Mouse (Mus musculus) cerebellum, adult 18-20 months (tissue): ENCODE data around the gene P2rx5.

Source experiments
- DNase-seq, 2 experiments: peaks; one replicate each; pipeline ENCODE4 v3.0.0; 2021

Gene P2rx5

GRCm38 (mm10) chr11:73176608-73177508, 16.6 kb downstream of the P2rx5 start, which contains the start of the genes Emc6 and Tax1bp3:
Emc6 (minus strand) TSS chr11:73177037.
Tax1bp3 (plus strand) TSS chr11:73177083.
- DNase-seq, result peak; percentile 96 to 97

- DNase-seq, result peak in 1 of 2 experiments; percentile 40
Observed at GRCm38 (mm10) chr11:73177509-73177875, 17.3 kb downstream of the P2rx5 start.

- DNase-seq, result no peak
Observed at GRCm38 (mm10) chr11:73177895-73178294, 17.7 kb downstream of the P2rx5 start.

- DNase-seq, result no peak
Observed at GRCm38 (mm10) chr11:73185872-73186615, 25.8 kb downstream of the P2rx5 start.

GRCm38 (mm10) chr11:73187231-73187630, 27.0 kb downstream of the P2rx5 start:
- DNase-seq, result no peak

GRCm38 (mm10) chr11:73193047-73193446, 32.8 kb downstream of the P2rx5 start:
- peak; percentile 62 to 72 for DNase-seq

GRCm38 (mm10) chr11:73194444-73194843, 34.2 kb downstream of the P2rx5 start:
- no peak for DNase-seq

- no peak for DNase-seq
Observed at GRCm38 (mm10) chr11:73198190-73198589, 38.0 kb downstream of the P2rx5 start.

GRCm38 (mm10) chr11:73198603-73199229, 38.5 kb downstream of the P2rx5 start, which contains the start of gene Ctns:
Ctns (minus strand) TSS chr11:73199042.
- DNase-seq, result peak in 1 of 2 experiments; percentile 90

- DNase-seq, result peak; percentile 95 to 98
Observed at GRCm38 (mm10) chr11:73199230-73199712, 39.0 kb downstream of the P2rx5 start, which contains the start of gene Shpk. Shpk (plus strand) TSS chr11:73199460.

GRCm38 (mm10) chr11:73199879-73200278, 39.7 kb downstream of the P2rx5 start:
- DNase-seq, result peak in 1 of 2 experiments; percentile 29

GRCm38 (mm10) chr11:73201021-73201420, 40.8 kb downstream of the P2rx5 start:
- DNase-seq, result no peak

- no peak for DNase-seq
Observed at GRCm38 (mm10) chr11:73201597-73201996, 41.4 kb downstream of the P2rx5 start.

- no peak for DNase-seq
Observed at GRCm38 (mm10) chr11:73203895-73204294, 43.7 kb downstream of the P2rx5 start.

- DNase-seq, result no peak
Observed at GRCm38 (mm10) chr11:73205194-73205593, 45.0 kb downstream of the P2rx5 start.

- DNase-seq, result no peak
Observed at GRCm38 (mm10) chr11:73207621-73208020, 47.4 kb downstream of the P2rx5 start.

- DNase-seq, result no peak
Observed at GRCm38 (mm10) chr11:73213956-73214355, 53.7 kb downstream of the P2rx5 start.

GRCm38 (mm10) chr11:73219671-73220070, 59.5 kb downstream of the P2rx5 start:
- DNase-seq, result no peak

GRCm38 (mm10) chr11:73220651-73221050, 60.4 kb downstream of the P2rx5 start:
- DNase-seq, result no peak
